10 mouse cellular contexts compared by ENCODE assay signal in the genomic region with DNA sequence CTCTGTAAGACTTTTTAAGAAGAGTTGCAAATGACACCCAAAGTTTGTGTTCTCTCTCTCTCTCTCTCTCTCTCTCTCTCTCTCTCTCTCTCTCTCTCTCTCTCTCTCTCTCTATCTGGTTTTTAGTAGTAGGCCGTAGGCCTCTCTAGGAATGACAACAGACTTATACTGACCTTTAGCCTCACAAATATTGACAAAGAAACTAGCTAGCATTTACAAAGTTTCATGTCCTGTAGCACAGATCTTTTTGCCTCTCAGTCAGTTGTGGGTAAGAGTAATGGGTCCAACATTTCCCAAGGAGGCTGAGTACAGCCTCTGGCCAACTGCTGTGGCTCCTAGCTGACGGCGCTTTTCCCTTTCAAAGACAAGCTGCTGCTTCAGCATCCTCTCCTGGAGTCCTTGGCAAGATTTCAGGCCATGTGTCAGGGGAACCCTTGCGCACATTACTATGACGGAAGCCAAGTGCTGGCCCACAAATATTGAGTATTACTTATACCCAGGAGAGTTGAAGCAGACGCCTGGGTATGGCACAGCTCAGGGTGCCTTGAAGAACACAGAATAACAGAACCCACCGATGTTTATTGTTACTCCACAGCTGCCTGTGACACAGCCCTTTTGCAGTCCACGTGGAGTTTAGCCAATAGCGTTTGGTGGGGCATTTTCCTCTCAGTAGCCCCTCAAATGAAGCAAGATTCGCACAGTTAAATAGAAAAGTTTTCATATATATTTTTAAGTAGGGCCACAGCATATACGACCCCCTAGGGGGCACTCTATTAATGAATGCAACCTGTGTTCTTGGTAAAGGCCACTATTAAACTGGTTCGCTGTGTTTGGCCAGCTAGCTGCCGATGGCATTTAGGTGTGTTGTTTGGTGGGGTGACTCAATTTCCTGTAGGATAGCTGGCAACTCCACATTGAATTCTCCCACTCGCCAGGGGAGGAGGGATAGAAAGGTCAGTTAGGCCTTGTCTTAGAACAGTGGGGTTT.
DNase-seq lines count a peak whose midpoint lies in the region; ATAC-seq lines count a peak whose summit lies in the region.
"Had no signal": no experiment of that assay in that cellular context is flagged by ENCODE, and none has a peak within 500 bp of the region (broad histone marks: within the 10 kb centered on the region; RNA-seq: fewer than 3 reads in every experiment).

No protein-coding gene starts in this region.

- intact Hi-C loops in gastrocnemius, postnatal 14 days (cut with DNase I; ENCODE audit: low total_unique reads): no loop called here

- H3K9me3 ChIP-seq in liver, embryonic 16.5 days (replicated peaks; ENCODE audit: control insufficient read depth, low read length): no peaks in the 10 kb centered on the region
- H3K9me3 ChIP-seq: forebrain, embryonic 12.5 days; neural tube, embryonic 13.5 days had no signal

- H3K27ac ChIP-seq in liver, embryonic 16.5 days (ENCODE audit: low read length): peak overlapping the region; percentile 16; the same call in 1 of the 2 replicates
- H3K27ac ChIP-seq: forebrain, embryonic 12.5 days; neural tube, embryonic 13.5 days had no signal

- peak; percentile 65 for DNase-seq in adrenal gland, postnatal 14 days
- no peak for DNase-seq in adrenal gland, postnatal 4 days (ENCODE audit: low spot score in 2 of 2)
- no peak for DNase-seq in liver
- peak; percentile 40 for DNase-seq in gastrocnemius, postnatal 14 days
- DNase-seq in naive thymus-derived CD4-positive, alpha-beta T cell, adult 2 months (ENCODE audit: low read depth): peak; percentile 10
- no peak for DNase-seq in thymus, postnatal 36 days
- DNase-seq in ovary, postnatal 36 days (ENCODE audit: low spot score): no peak

- WGBS in liver, embryonic 16.5 days (ENCODE audit: insufficient replicate concordance): 69% methylated on average over 14 of the region's 14 CpGs

- H3K4me3 ChIP-seq in liver, embryonic 16.5 days (ENCODE audit: low read depth, low read length): no peak overlapping the region
- H3K4me3 ChIP-seq: forebrain, embryonic 12.5 days; neural tube, embryonic 13.5 days had no signal

- no peak overlapping the region for H3K9ac ChIP-seq in liver, embryonic 16.5 days (ENCODE audit: low read depth, low read length)
- H3K9ac ChIP-seq: forebrain, embryonic 12.5 days; neural tube, embryonic 13.5 days had no signal

- H3K4me2 ChIP-seq in liver, embryonic 16.5 days (ENCODE audit: low read depth, low read length): no peak overlapping the region
- H3K4me2 ChIP-seq: forebrain, embryonic 12.5 days; neural tube, embryonic 13.5 days had no signal

- peak; percentile 39; the same call in 1 of the 2 replicates for ATAC-seq in liver, embryonic 16.5 days (ENCODE audit: low read depth)

- peaks cover 14% of the 10 kb centered on the region for H3K27me3 ChIP-seq in liver, embryonic 16.5 days (ENCODE audit: control insufficient read depth, insufficient read depth, low read depth, low read length)
- H3K27me3 ChIP-seq: neural tube, embryonic 13.5 days had no signal

- no peaks in the 10 kb centered on the region for H3K36me3 ChIP-seq in liver, embryonic 16.5 days (ENCODE audit: control insufficient read depth, insufficient read depth)
- H3K36me3 ChIP-seq: forebrain, embryonic 12.5 days; neural tube, embryonic 13.5 days had no signal

- H3K4me1 ChIP-seq in liver, embryonic 16.5 days (ENCODE audit: control insufficient read depth, low read depth, low read length): peaks cover 2% of the 10 kb centered on the region; the same call in 1 of the 2 replicates

Comparison
In these comparisons a context has a peak if more than half of its experiments do, and no peak if none do; other contexts are left out.
1. DNase-seq: peak in adrenal gland, postnatal 14 days (single experiment), gastrocnemius, postnatal 14 days (single experiment) and naive thymus-derived CD4-positive, alpha-beta T cell, adult 2 months (single experiment); none in adrenal gland, postnatal 4 days (0 of 2), liver (single experiment), thymus, postnatal 36 days (0 of 2) and ovary, postnatal 36 days (single experiment).